Mouse (Mus musculus): ENCODE measurements around the gene Rslcan18. TPM values are rescaled to one million over a fixed set of nuclear protein-coding genes. Genes with fewer than 3 reads are reported as not detected.

Rslcan18 gene
- polyA plus RNA-seq, 1 experiment = 0.40 TPM

Other genes with a start within 250 kb of the Rslcan18 start
- gene Gm10767, start 211.3 kb downstream of the Rslcan18 start, polyA plus RNA-seq (2012; rRNA removed) = 2.5 and 3.2 TPM in 2 replicates
- 1.4 and 1.5 TPM in 2 replicates for gene Zfp712, start 55.1 kb downstream of the Rslcan18 start, polyA plus RNA-seq (2012; rRNA removed)
- 2.7 and 3.3 TPM in 2 replicates for gene Zfp708, start 18.3 kb downstream of the Rslcan18 start, polyA plus RNA-seq (2012; rRNA removed)
- gene Gm28557, start 7.7 kb downstream of the Rslcan18 start, polyA plus RNA-seq (2012; rRNA removed) = 4.8 and 6.3 TPM in 2 replicates
- 2.0 and 2.5 TPM in 2 replicates for gene Zfp759, start 5.4 kb upstream of the Rslcan18 start, polyA plus RNA-seq (2012; rRNA removed)
- gene Rsl1, start 56.9 kb upstream of the Rslcan18 start, polyA plus RNA-seq (2012; rRNA removed) = 6.4 and 7.4 TPM in 2 replicates
- gene Zfp455, start 78.2 kb upstream of the Rslcan18 start, polyA plus RNA-seq (2012; rRNA removed) = 2.0 TPM in 2 replicates
- 2.0 and 2.4 TPM in 2 replicates for gene Zfp458, start 162.2 kb upstream of the Rslcan18 start, polyA plus RNA-seq (2012; rRNA removed)
- 1.8 and 2.4 TPM in 2 replicates for gene Zfp457, start 190.2 kb upstream of the Rslcan18 start, polyA plus RNA-seq (2012; rRNA removed)
- gene Zfp595, start 216.3 kb upstream of the Rslcan18 start, polyA plus RNA-seq (2012; rRNA removed) = 5.4 and 5.5 TPM in 2 replicates
- 0.43 and 0.47 TPM in 2 replicates for gene Gm28044, start 244.3 kb upstream of the Rslcan18 start, polyA plus RNA-seq (2012; rRNA removed)
- 1.5 and 1.7 TPM in 2 replicates for gene Zfp953, start 244.3 kb upstream of the Rslcan18 start, polyA plus RNA-seq (2012; rRNA removed)